Mouse (Mus musculus): ENCODE results near the gene Zfp317. TPM values are rescaled to one million over a fixed set of nuclear protein-coding genes. Genes with fewer than 3 reads are reported as not detected.
"Not testable (repeated sequence)": the region's sequence is repeated elsewhere in the genome, so short reads cannot be mapped to it uniquely, and the experiment has no call there.

Gene Zfp317
- 19.1 and 19.6 TPM in 2 replicates for polyA plus RNA-seq (2015; fragmentation: Nextera tagmentation; extraction: Ambion mirVana)

- Histone ChIP-seq H3K27me3 (ENCODE audit: control insufficient read depth, insufficient read depth, low read length) (no peaks in the 10 kb centered on the region), H3K4me1 (ENCODE audit: control insufficient read depth, insufficient read depth, low read length) (no peaks in the 10 kb centered on the region), H3K9ac (ENCODE audit: low read length) (peak within 1 kb of the TSS; percentile 87), H3K4me3 (ENCODE audit: low read length) (peak within 1 kb of the TSS; percentile 86), H3K9me3 (replicated peaks; ENCODE audit: control insufficient read depth, low read length) (no peaks in the 10 kb centered on the region), H3K4me2 (ENCODE audit: low read depth, low read length) (peak within 1 kb of the TSS; percentile 61), H3K36me3 (ENCODE audit: control insufficient read depth, insufficient read depth) (peaks cover 6% of the 10 kb centered on the region; the same call in 1 of the 2 replicates), H3K27ac (ENCODE audit: low read length) (peak within 1 kb of the TSS; percentile 93)
- peak; percentile 98 for ATAC-seq (replicated peaks; ENCODE audit: extremely low read depth, insufficient read depth, low FRiP score)
- WGBS, result 2% methylated on average over 35 of the region's 35 CpGs
Observed at GRCm38 (mm10) chr9:19621843-19622822, at the start of gene Zfp317. Zfp317 (plus strand) TSS chr9:19622102.

- H3K27ac ChIP-seq (ENCODE audit: low read length), result no peak within 1 kb of the TSS
- no peak within 1 kb of the TSS for H3K4me2 ChIP-seq (ENCODE audit: low read depth, low read length)
- H3K36me3 ChIP-seq (ENCODE audit: control insufficient read depth, insufficient read depth), result no peaks in the 10 kb centered on the region
- no peak within 1 kb of the TSS for H3K9ac ChIP-seq (ENCODE audit: low read length)
- H3K4me3 ChIP-seq (ENCODE audit: low read length), result no peak within 1 kb of the TSS
- no peaks in the 10 kb centered on the region for H3K9me3 ChIP-seq (replicated peaks; ENCODE audit: control insufficient read depth, low read length)
- H3K27me3 ChIP-seq (ENCODE audit: control insufficient read depth, insufficient read depth, low read length), result no peaks in the 10 kb centered on the region
- ATAC-seq (replicated peaks; ENCODE audit: extremely low read depth, insufficient read depth, low FRiP score), result no peak
- no peaks in the 10 kb centered on the region for H3K4me1 ChIP-seq (ENCODE audit: control insufficient read depth, insufficient read depth, low read length)
Observed at GRCm38 (mm10) chr9:19582317-19582716, 39.6 kb upstream of the Zfp317 start, which contains the start of gene Olfr855. Olfr855 (plus strand) TSS chr9:19582617.

GRCm38 (mm10) chr9:19621297-19621696 lies 605 bp upstream of the Zfp317 start:
- WGBS, result over 99% methylated on average over 3 of the region's 3 CpGs
- Histone ChIP-seq H3K27ac (ENCODE audit: low read length) (no peak overlapping the region), H3K9me3 (replicated peaks; ENCODE audit: control insufficient read depth, low read length) (no peaks in the 10 kb centered on the region)

GRCm38 (mm10) chr9:19629574-19629973 lies 7.7 kb downstream of the Zfp317 start:
- H3K36me3 ChIP-seq (ENCODE audit: control insufficient read depth, insufficient read depth), result peaks cover 15% of the 10 kb centered on the region
- no peak overlapping the region for H3K9ac ChIP-seq (ENCODE audit: low read length)
- no peaks in the 10 kb centered on the region for H3K9me3 ChIP-seq (replicated peaks; ENCODE audit: control insufficient read depth, low read length)
- H3K27me3 ChIP-seq (ENCODE audit: control insufficient read depth, insufficient read depth, low read length), result no peaks in the 10 kb centered on the region
- no peak overlapping the region for H3K4me3 ChIP-seq (ENCODE audit: low read length)
- no peak for ATAC-seq (replicated peaks; ENCODE audit: extremely low read depth, insufficient read depth, low FRiP score)
- H3K4me2 ChIP-seq (ENCODE audit: low read depth, low read length), result no peak overlapping the region
- H3K4me1 ChIP-seq (ENCODE audit: control insufficient read depth, insufficient read depth, low read length), result no peaks in the 10 kb centered on the region
- no peak overlapping the region for H3K27ac ChIP-seq (ENCODE audit: low read length)

More at GRCm38 (mm10) chr9:19621297-19621696, 605 bp upstream of the Zfp317 start:
- H3K4me2 ChIP-seq (ENCODE audit: low read depth, low read length), result no peak overlapping the region
- H3K27me3 ChIP-seq (ENCODE audit: control insufficient read depth, insufficient read depth, low read length), result no peaks in the 10 kb centered on the region
- no peak overlapping the region for H3K9ac ChIP-seq (ENCODE audit: low read length)
- no peak for ATAC-seq (replicated peaks; ENCODE audit: extremely low read depth, insufficient read depth, low FRiP score)
- peaks cover 6% of the 10 kb centered on the region; the same call in 1 of the 2 replicates for H3K36me3 ChIP-seq (ENCODE audit: control insufficient read depth, insufficient read depth)
- no peak overlapping the region for H3K4me3 ChIP-seq (ENCODE audit: low read length)
- no peaks in the 10 kb centered on the region for H3K4me1 ChIP-seq (ENCODE audit: control insufficient read depth, insufficient read depth, low read length)

GRCm38 (mm10) chr9:19645193-19645592 lies 23.3 kb downstream of the Zfp317 start:
- peaks cover 60% of the 10 kb centered on the region for H3K36me3 ChIP-seq (ENCODE audit: control insufficient read depth, insufficient read depth)
- H3K4me2 ChIP-seq (ENCODE audit: low read depth, low read length), result no peak overlapping the region
- ATAC-seq (replicated peaks; ENCODE audit: extremely low read depth, insufficient read depth, low FRiP score), result no peak
- 88% methylated on average over 3 of the region's 3 CpGs for WGBS
- no peaks in the 10 kb centered on the region for H3K4me1 ChIP-seq (ENCODE audit: control insufficient read depth, insufficient read depth, low read length)
- H3K27me3 ChIP-seq (ENCODE audit: control insufficient read depth, insufficient read depth, low read length), result no peaks in the 10 kb centered on the region
- H3K27ac ChIP-seq (ENCODE audit: low read length), result no peak overlapping the region
- no peaks in the 10 kb centered on the region for H3K9me3 ChIP-seq (replicated peaks; ENCODE audit: control insufficient read depth, low read length)
- no peak overlapping the region for H3K9ac ChIP-seq (ENCODE audit: low read length)
- H3K4me3 ChIP-seq (ENCODE audit: low read length), result no peak overlapping the region

GRCm38 (mm10) chr9:19690281-19690680 lies 68.4 kb downstream of the Zfp317 start:
- Histone ChIP-seq H3K27ac (ENCODE audit: low read length) (no peak overlapping the region), H3K9me3 (replicated peaks; ENCODE audit: control insufficient read depth, low read length) (no peaks in the 10 kb centered on the region), H3K27me3 (ENCODE audit: control insufficient read depth, insufficient read depth, low read length) (no peaks in the 10 kb centered on the region), H3K9ac (ENCODE audit: low read length) (no peak overlapping the region), H3K4me1 (ENCODE audit: control insufficient read depth, insufficient read depth, low read length) (no peaks in the 10 kb centered on the region), H3K4me2 (ENCODE audit: low read depth, low read length) (no peak overlapping the region), H3K4me3 (ENCODE audit: low read length) (no peak overlapping the region), H3K36me3 (ENCODE audit: control insufficient read depth, insufficient read depth) (no peaks in the 10 kb centered on the region)
- no peak for ATAC-seq (replicated peaks; ENCODE audit: extremely low read depth, insufficient read depth, low FRiP score)
- 82% methylated on average over 6 of the region's 6 CpGs for WGBS

- Histone ChIP-seq H3K27me3 (ENCODE audit: control insufficient read depth, insufficient read depth, low read length) (no peaks in the 10 kb centered on the region), H3K9ac (ENCODE audit: low read length) (no peak overlapping the region), H3K36me3 (ENCODE audit: control insufficient read depth, insufficient read depth) (no peaks in the 10 kb centered on the region), H3K4me2 (ENCODE audit: low read depth, low read length) (no peak overlapping the region), H3K9me3 (replicated peaks; ENCODE audit: control insufficient read depth, low read length) (no peaks in the 10 kb centered on the region), H3K27ac (ENCODE audit: low read length) (no peak overlapping the region), H3K4me3 (ENCODE audit: low read length) (no peak overlapping the region), H3K4me1 (ENCODE audit: control insufficient read depth, insufficient read depth, low read length) (no peaks in the 10 kb centered on the region)
- ATAC-seq (replicated peaks; ENCODE audit: extremely low read depth, insufficient read depth, low FRiP score), result no peak
- whole genome bisulfite sequencing, result 66% methylated on average over 1 of the region's 1 CpGs
Observed at GRCm38 (mm10) chr9:19691426-19691825, 69.5 kb downstream of the Zfp317 start.

- Histone ChIP-seq H3K4me2 (ENCODE audit: low read depth, low read length) (no peak overlapping the region), H3K27ac (ENCODE audit: low read length) (no peak overlapping the region), H3K27me3 (ENCODE audit: control insufficient read depth, insufficient read depth, low read length) (no peaks in the 10 kb centered on the region), H3K9ac (ENCODE audit: low read length) (no peak overlapping the region), H3K9me3 (replicated peaks; ENCODE audit: control insufficient read depth, low read length) (no peaks in the 10 kb centered on the region), H3K36me3 (ENCODE audit: control insufficient read depth, insufficient read depth) (no peaks in the 10 kb centered on the region), H3K4me1 (ENCODE audit: control insufficient read depth, insufficient read depth, low read length) (no peaks in the 10 kb centered on the region), H3K4me3 (ENCODE audit: low read length) (no peak overlapping the region)
- WGBS, result 73% methylated on average over 2 of the region's 2 CpGs
- no peak for ATAC-seq (replicated peaks; ENCODE audit: extremely low read depth, insufficient read depth, low FRiP score)
Observed at GRCm38 (mm10) chr9:19692430-19692829, 70.5 kb downstream of the Zfp317 start.

- H3K4me2 ChIP-seq (ENCODE audit: low read depth, low read length), result not testable (repeated sequence)
- 50% methylated on average over 2 of the region's 2 CpGs for WGBS
Observed at GRCm38 (mm10) chr9:19694285-19694684, 72.4 kb downstream of the Zfp317 start.

More at GRCm38 (mm10) chr9:19694285-19694684, 72.4 kb downstream of the Zfp317 start:
- not testable (repeated sequence) for H3K27ac ChIP-seq (ENCODE audit: low read length); H3K27me3 ChIP-seq (ENCODE audit: control insufficient read depth, insufficient read depth, low read length); H3K9me3 ChIP-seq (replicated peaks; ENCODE audit: control insufficient read depth, low read length); H3K4me3 ChIP-seq (ENCODE audit: low read length); ATAC-seq (replicated peaks; ENCODE audit: extremely low read depth, insufficient read depth, low FRiP score); H3K36me3 ChIP-seq (ENCODE audit: control insufficient read depth, insufficient read depth); H3K4me1 ChIP-seq (ENCODE audit: control insufficient read depth, insufficient read depth, low read length); H3K9ac ChIP-seq (ENCODE audit: low read length)

All from heart, embryonic 16.5 days (tissue).